Mouse (Mus musculus) central nervous system, embryonic 11.5 days (tissue): ENCODE results near the gene Mapkapk2. TPM values are rescaled to one million over a fixed set of nuclear protein-coding genes. Genes with fewer than 3 reads are reported as not detected.

Source experiments
- polyA plus RNA-seq: library from polyadenylated mRNA; depleted of rRNA; stranded (reverse); fragments of >200 nt; gene quantifications from 2 replicates; pipeline ENCODE4 v1.2.3, GENCODE M21; 2012; rRNA removed

Mapkapk2 gene
- polyA plus RNA-seq = 67.9 and 70.7 TPM in 2 replicates

GRCm38 (mm10) chr1:131097700-131098094 is at the start of gene Mapkapk2:
Gene Mapkapk2, minus strand, starts transcription at chr1:131097826.

GRCm38 (mm10) chr1:131138191-131139016 is 40.8 kb upstream of the Mapkapk2 start, which contains the start of gene Dyrk3:
Gene Dyrk3, minus strand, starts transcription at chr1:131138340.

DNA sequence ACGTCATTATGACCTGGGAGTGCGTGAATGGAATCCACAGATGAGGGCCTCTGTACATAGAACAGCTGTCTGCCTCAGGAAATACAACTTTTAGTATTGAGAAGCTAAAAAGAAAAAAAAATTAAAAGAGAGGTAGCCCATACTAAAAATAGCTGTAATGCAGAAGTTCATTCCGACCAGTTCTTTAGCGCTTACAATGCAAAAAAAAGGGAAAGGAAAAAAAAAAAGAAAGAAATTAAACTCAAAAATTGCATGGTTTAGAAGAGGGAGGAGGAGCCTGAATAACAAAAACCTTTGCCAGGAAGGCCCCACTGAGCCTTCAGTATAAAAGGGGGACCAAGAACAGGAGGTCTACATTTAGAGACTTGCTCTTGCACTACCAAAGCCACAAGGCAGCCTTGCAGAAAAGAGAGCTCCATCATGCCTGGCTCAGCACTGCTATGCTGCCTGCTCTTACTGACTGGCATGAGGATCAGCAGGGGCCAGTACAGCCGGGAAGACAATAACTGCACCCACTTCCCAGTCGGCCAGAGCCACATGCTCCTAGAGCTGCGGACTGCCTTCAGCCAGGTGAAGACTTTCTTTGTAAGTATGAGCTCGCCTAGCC is 78.0 kb downstream of the Mapkapk2 start, which contains the start of gene Il10:
TSS of gene Il10 (plus strand) at position 354 of the 607 bp plus-strand sequence.

Other genes with a start within 250 kb of the Mapkapk2 start
- not detected in 2 replicates for gene Fcmr, start 232.2 kb downstream of the Mapkapk2 start, polyA plus RNA-seq
- gene Il24, start 210.4 kb downstream of the Mapkapk2 start, polyA plus RNA-seq = not detected in 2 replicates
- gene Il20, start 186.4 kb downstream of the Mapkapk2 start, polyA plus RNA-seq = not detected in 2 replicates
- gene Il19, start 157.7 kb downstream of the Mapkapk2 start, polyA plus RNA-seq = 0.07 and 0.10 TPM in 2 replicates
- gene Il10, start 78.0 kb downstream of the Mapkapk2 start, polyA plus RNA-seq = not detected in 2 replicates
- gene Dyrk3, start 40.5 kb upstream of the Mapkapk2 start, polyA plus RNA-seq = 7.8 and 12.3 TPM in 2 replicates
- 35.6 and 52.4 TPM in 2 replicates for gene Eif2d, start 55.4 kb upstream of the Mapkapk2 start, polyA plus RNA-seq
- 0.96 and 1.4 TPM in 2 replicates for gene Rassf5, start 147.4 kb upstream of the Mapkapk2 start, polyA plus RNA-seq
- gene Ikbke, start 181.8 kb upstream of the Mapkapk2 start, polyA plus RNA-seq = 1.6 and 3.8 TPM in 2 replicates